Mouse (Mus musculus) adrenal gland, adult 2 months (tissue): ENCODE measurements around the gene Zdhhc6. TPM values are rescaled to one million over a fixed set of nuclear protein-coding genes. Genes with fewer than 3 reads are reported as not detected.

Experiments used
- DNase-seq: peaks from one replicate; pipeline ENCODE4 v3.0.0; 2021
- polyA plus RNA-seq: library from polyadenylated mRNA; depleted of rRNA; stranded (reverse); fragments of >200 nt; gene quantifications from 2 replicates; pipeline ENCODE4 v1.2.3, GENCODE M21; 2012
- total RNA-seq, 2 experiments: library from RNA; stranded (reverse); gene quantifications; 2 replicates each; pipeline ENCODE4 v1.2.3; 2021

The Zdhhc6 gene
- total and polyA plus RNA-seq, 3 experiments: 6.1 to 41.9 (median 38.0) TPM

- peak; percentile 67 for DNase-seq
Measured at GRCm38 (mm10) chr19:55257656-55258375, 58.0 kb downstream of the Zdhhc6 start.

GRCm38 (mm10) chr19:55256156-55256555 is 59.7 kb downstream of the Zdhhc6 start:
- no peak for DNase-seq

- DNase-seq: peak; percentile 30
Measured at GRCm38 (mm10) chr19:55254513-55255016, 61.3 kb downstream of the Zdhhc6 start.

- peak; percentile 86 for DNase-seq
Measured at GRCm38 (mm10) chr19:55253570-55254441, 62.0 kb downstream of the Zdhhc6 start.

GRCm38 (mm10) chr19:55253239-55253569 is 62.6 kb downstream of the Zdhhc6 start:
- DNase-seq: no peak

GRCm38 (mm10) chr19:55251383-55252124 is 64.3 kb downstream of the Zdhhc6 start, which contains the start of gene Acsl5:
Acsl5 (plus strand) TSS chr19:55251938.
- peak; percentile 17 for DNase-seq

- DNase-seq: no peak
Measured at GRCm38 (mm10) chr19:55250451-55250850, 65.4 kb downstream of the Zdhhc6 start.

GRCm38 (mm10) chr19:55247991-55248520 is 67.8 kb downstream of the Zdhhc6 start:
- DNase-seq: no peak

- no peak for DNase-seq
Measured at GRCm38 (mm10) chr19:55247563-55247962, 68.3 kb downstream of the Zdhhc6 start.

- DNase-seq: peak; percentile 81
Measured at GRCm38 (mm10) chr19:55244791-55245231, 71.0 kb downstream of the Zdhhc6 start.

GRCm38 (mm10) chr19:55241186-55241645 is 74.6 kb downstream of the Zdhhc6 start, which contains the start of gene Gucy2g:
Gucy2g (minus strand) TSS chr19:55241236.
- no peak for DNase-seq

- DNase-seq: no peak
Measured at GRCm38 (mm10) chr19:55239766-55240426, 75.9 kb downstream of the Zdhhc6 start.

- no peak for DNase-seq
Measured at GRCm38 (mm10) chr19:55236564-55236963, 79.3 kb downstream of the Zdhhc6 start.

GRCm38 (mm10) chr19:55236026-55236425 is 79.8 kb downstream of the Zdhhc6 start:
- peak; percentile 21 for DNase-seq

GRCm38 (mm10) chr19:55232136-55232535 is 83.7 kb downstream of the Zdhhc6 start:
- peak; percentile 90 for DNase-seq

- DNase-seq: no peak
Measured at GRCm38 (mm10) chr19:55231081-55231480, 84.8 kb downstream of the Zdhhc6 start.

- DNase-seq: no peak
Measured at GRCm38 (mm10) chr19:55227135-55227534, 88.7 kb downstream of the Zdhhc6 start.

- no peak for DNase-seq
Measured at GRCm38 (mm10) chr19:55226621-55227020, 89.2 kb downstream of the Zdhhc6 start.

- DNase-seq: no peak
Measured at GRCm38 (mm10) chr19:55222268-55222667, 93.6 kb downstream of the Zdhhc6 start.
